Mouse (Mus musculus): Measurements from ENCODE around the gene BC035947. TPM values are rescaled to one million over a fixed set of nuclear protein-coding genes. Genes with fewer than 3 reads are reported as not detected.

The BC035947 gene
- polyA plus RNA-seq, 2 experiments: 0.06 to 0.72 TPM

- H3K27me3 ChIP-seq (ENCODE audit: control insufficient read depth, insufficient read depth, low read length): no peaks in the 10 kb centered on the region
- H3K4me3 ChIP-seq (replicated peaks; ENCODE audit: low read length): no peak overlapping the region
- H3K4me1 ChIP-seq (ENCODE audit: control insufficient read depth, insufficient read depth, low read length): no peaks in the 10 kb centered on the region
- DNase-seq (ENCODE audit: low spot score) (no peak), ATAC-seq (ENCODE audit: low FRiP score, low read depth) (no peak)
- 64% methylated on average over 12 of the region's 12 CpGs for WGBS
- H3K27ac ChIP-seq (replicated peaks; ENCODE audit: low read depth, low read length): no peak overlapping the region
- TF ChIP-seq POLR2A (IDR thresholded peaks at IDR 0.05; ENCODE audit: borderline replicate concordance, extremely low read depth, insufficient read depth, insufficient read length): no peak
- H3K36me3 ChIP-seq (ENCODE audit: control insufficient read depth, insufficient read depth, low read length): peaks cover 60% of the 10 kb centered on the region
- H3K9ac ChIP-seq (ENCODE audit: low read depth, low read length, severe bottlenecking): no peak overlapping the region
- no peaks in the 10 kb centered on the region for H3K9me3 ChIP-seq (ENCODE audit: control insufficient read depth, low read length)
- H3K4me2 ChIP-seq (replicated peaks; ENCODE audit: low read depth, low read length, severe bottlenecking): no peak overlapping the region
Measured at GRCm38 (mm10) chr1:78451070-78451854, 60.7 kb downstream of the BC035947 start.

GRCm38 (mm10) chr1:78448091-78448490 lies 63.9 kb downstream of the BC035947 start:
- DNase-seq (ENCODE audit: low spot score): peak; percentile 44
- Histone ChIP-seq H3K27ac (replicated peaks; ENCODE audit: low read depth, low read length) (no peak overlapping the region), H3K4me2 (replicated peaks; ENCODE audit: low read depth, low read length, severe bottlenecking) (no peak overlapping the region)

More at GRCm38 (mm10) chr1:78448091-78448490, 63.9 kb downstream of the BC035947 start:
- no peak for TF ChIP-seq POLR2A (IDR thresholded peaks at IDR 0.05; ENCODE audit: borderline replicate concordance, extremely low read depth, insufficient read depth, insufficient read length)
- Histone ChIP-seq H3K9ac (ENCODE audit: low read depth, low read length, severe bottlenecking) (no peak overlapping the region), H3K27me3 (ENCODE audit: control insufficient read depth, insufficient read depth, low read length) (no peaks in the 10 kb centered on the region), H3K9me3 (ENCODE audit: control insufficient read depth, low read length) (no peaks in the 10 kb centered on the region), H3K4me1 (ENCODE audit: control insufficient read depth, insufficient read depth, low read length) (no peaks in the 10 kb centered on the region), H3K4me3 (replicated peaks; ENCODE audit: low read length) (no peak overlapping the region), H3K36me3 (ENCODE audit: control insufficient read depth, insufficient read depth, low read length) (peaks cover 66% of the 10 kb centered on the region)
- ATAC-seq (ENCODE audit: low FRiP score, low read depth): no peak
- WGBS: 73% methylated on average over 1 of the region's 1 CpGs

Other genes with a start within 250 kb of the BC035947 start
- 0.69 and 0.85 TPM in 2 replicates for gene Sgpp2, start 201.8 kb downstream of the BC035947 start, polyA plus RNA-seq (2012; rRNA removed)
- gene Sgpp2, start 201.8 kb downstream of the BC035947 start, polyA plus RNA-seq (2014; fragmentation: Nextera tagmentation; extraction: Ambion mirVana): 0.55 and 1.1 TPM in 2 replicates
- 49.6 and 60.3 TPM in 2 replicates for gene Farsb, start 23.3 kb downstream of the BC035947 start, polyA plus RNA-seq (2012; rRNA removed)
- 124 and 131 TPM in 2 replicates for gene Farsb, start 23.3 kb downstream of the BC035947 start, polyA plus RNA-seq (2014; fragmentation: Nextera tagmentation; extraction: Ambion mirVana)
- gene Mogat1, start 1.2 kb downstream of the BC035947 start, polyA plus RNA-seq (2012; rRNA removed): 0.18 and 0.41 TPM in 2 replicates
- 0.37 and 0.54 TPM in 2 replicates for gene Mogat1, start 1.2 kb downstream of the BC035947 start, polyA plus RNA-seq (2014; fragmentation: Nextera tagmentation; extraction: Ambion mirVana)
- gene Acsl3, start 145.7 kb upstream of the BC035947 start, polyA plus RNA-seq (2012; rRNA removed): 35.0 and 39.7 TPM in 2 replicates
- 58.5 and 64.8 TPM in 2 replicates for gene Acsl3, start 145.7 kb upstream of the BC035947 start, polyA plus RNA-seq (2014; fragmentation: Nextera tagmentation; extraction: Ambion mirVana)
- 3.8 and 4.5 TPM in 2 replicates for gene Utp14b, start 145.9 kb upstream of the BC035947 start, polyA plus RNA-seq (2012; rRNA removed)
- 3.9 and 4.6 TPM in 2 replicates for gene Utp14b, start 145.9 kb upstream of the BC035947 start, polyA plus RNA-seq (2014; fragmentation: Nextera tagmentation; extraction: Ambion mirVana)